Mouse (Mus musculus): ENCODE data around the gene Pycr1.
A peak's percentile ranks its signal among the peaks of the same experiment; 100 is the strongest.

DNA sequence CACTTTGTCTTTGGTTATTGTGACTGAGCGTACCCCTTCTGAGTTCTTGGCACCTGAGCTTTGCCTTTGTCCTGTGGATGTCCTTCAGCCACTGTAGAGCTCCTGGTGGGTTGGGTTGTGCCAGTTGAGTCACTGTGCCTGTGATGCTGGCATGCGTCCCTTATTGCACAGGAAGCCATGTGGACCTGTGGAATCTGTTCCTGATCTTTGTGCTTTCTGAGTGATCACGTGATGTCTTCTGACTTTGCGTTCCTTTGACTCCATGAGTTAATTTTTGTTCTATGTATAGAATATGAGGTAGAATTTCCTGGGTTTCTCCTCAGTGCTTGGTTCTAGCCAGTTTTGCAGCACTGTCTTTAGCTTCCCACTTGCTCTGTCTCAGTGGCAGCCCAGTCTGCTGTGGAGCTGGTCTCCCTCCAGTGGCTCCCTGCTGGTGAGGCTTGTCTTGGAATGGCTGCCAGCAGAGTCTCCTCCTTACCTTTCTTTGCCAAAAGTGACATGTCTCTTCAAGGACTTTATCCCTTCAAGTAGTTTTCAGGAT is 49.0 kb upstream of the Pycr1 start:
- TF ChIP-seq CTCF (IDR thresholded peaks at IDR 0.05; ENCODE audit: low read depth, low read length) (peak; percentile 28), POLR2A (IDR thresholded peaks at IDR 0.05; ENCODE audit: extremely low read depth, insufficient read depth, low read length) (no peak)
